Mouse (Mus musculus) embryonic facial prominence, embryonic 14.5 days (tissue): ENCODE results near the gene Polr2l. TPM values are rescaled to one million over a fixed set of nuclear protein-coding genes. Genes with fewer than 3 reads are reported as not detected.

ENCODE experiments used
- ATAC-seq: fragments of 200-750 bp; cut with Nextera tagmentation; 2 replicates; pipeline ENCODE4 v1.8.0; 2017; ENCODE audit warnings: low read depth, moderate number of reproducible peaks, moderate TSS enrichment
- DNase-seq: peaks from one replicate; pipeline ENCODE4 v3.0.0-alpha.2; 2015; ENCODE audit warnings: low spot score
- H3K27ac ChIP-seq: fragments of 300-500 bp; sonication (generic); replicated peaks from 2 replicates; pipeline ENCODE4 v1.5.1; 2014; ENCODE audit warnings: low read depth, mild to moderate bottlenecking, low read length, moderate library complexity
- H3K27me3 ChIP-seq: fragments of 300-500 bp; sonication (generic); replicated peaks from 2 replicates; pipeline ENCODE4 v1.6.1; 2014; ENCODE audit warnings: low read length; ENCODE audit not compliant: control insufficient read depth, insufficient read depth
- H3K36me3 ChIP-seq: fragments of 300-500 bp; sonication (generic); 2 replicates; pipeline ENCODE4 v1.6.1; 2014; ENCODE audit warnings: low read length, mixed read lengths; ENCODE audit not compliant: control insufficient read depth, insufficient read depth
- H3K4me1 ChIP-seq: fragments of 300-500 bp; sonication (generic); 2 replicates; pipeline ENCODE4 v1.6.1; 2014; ENCODE audit warnings: antibody characterized with exemption, low read length; ENCODE audit not compliant: control insufficient read depth, insufficient read depth
- H3K4me2 ChIP-seq: fragments of 300-500 bp; sonication (generic); 2 replicates; pipeline ENCODE4 v1.6.1; 2014; ENCODE audit warnings: low read depth, mild to moderate bottlenecking, low read length, moderate library complexity, mixed read lengths
- H3K4me3 ChIP-seq: fragments of 300-500 bp; sonication (generic); 2 replicates; pipeline ENCODE4 v1.5.1; 2014; ENCODE audit warnings: low read depth, mild to moderate bottlenecking, low read length
- H3K9ac ChIP-seq: fragments of 300-500 bp; sonication (generic); 2 replicates; pipeline ENCODE4 v1.6.1; 2014; ENCODE audit warnings: low read depth, mild to moderate bottlenecking, low read length, moderate library complexity, mixed read lengths
- H3K9me3 ChIP-seq: fragments of 300-500 bp; sonication (generic); 2 replicates; pipeline ENCODE4 v1.6.1; 2016; ENCODE audit warnings: low read length; ENCODE audit not compliant: control insufficient read depth
- WGBS: fragments of 180-500 bp; shearing (Covaris S2); extraction: QIAGEN DNeasy Blood & Tissue Kit; methylation state at CpG from one replicate; pipeline ENCODE4 v1.1.7; 2014; 5-methylcytosine and 5-hydroxymethylcytosine counted together
- polyA plus RNA-seq: library from polyadenylated mRNA; unstranded; fragments of >200 nt; fragmentation: Nextera tagmentation; extraction: Ambion mirVana; gene quantifications from 2 replicates; pipeline ENCODE4 v1.2.1, GENCODE M21; 2014

Gene Polr2l
- polyA plus RNA-seq, 1 experiment from 2014 or later, result 65.2 TPM

DNA sequence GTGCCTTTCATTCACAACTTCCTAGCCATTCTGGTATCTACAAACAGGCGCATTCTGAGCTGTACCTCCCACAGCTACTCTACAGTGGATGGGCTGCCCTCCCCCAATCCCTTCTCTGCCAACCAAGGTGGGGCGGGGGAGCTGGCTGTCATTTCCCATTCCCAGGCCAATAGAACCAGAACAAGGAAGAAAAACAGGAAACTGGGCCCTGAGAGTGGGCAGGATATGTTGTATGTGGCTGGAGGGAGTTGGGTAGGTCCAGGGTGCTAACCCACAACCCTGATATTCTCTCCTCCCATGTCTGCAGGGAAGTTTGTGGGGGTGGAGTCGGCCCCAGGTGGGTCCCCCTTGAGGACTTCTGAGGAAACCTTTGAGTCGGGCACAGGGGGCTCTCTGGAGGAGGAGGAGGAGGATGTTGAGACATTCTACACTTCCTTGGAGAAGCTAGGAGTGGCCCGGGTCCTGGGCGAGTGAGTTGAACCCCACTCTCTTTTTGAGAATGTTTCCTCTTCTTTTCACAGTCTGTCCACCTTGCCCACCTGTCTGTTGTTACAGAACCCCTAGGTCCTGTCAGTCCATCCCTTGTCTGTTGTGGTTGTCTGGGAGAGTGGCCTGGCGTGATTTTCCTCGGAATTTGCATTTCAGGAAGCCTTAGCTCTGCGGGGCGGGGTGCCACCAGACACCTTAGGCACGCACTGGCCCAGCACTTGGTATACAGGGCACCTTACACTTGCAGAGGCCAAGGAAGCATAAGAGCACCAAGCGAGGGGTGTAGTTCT is 10.9 kb downstream of the Polr2l start:
- Histone ChIP-seq H3K9me3 (no peaks in the 10 kb centered on the region), H3K36me3 (no peaks in the 10 kb centered on the region), H3K4me3 (peak overlapping the region; percentile 25), H3K4me1 (peaks cover 40% of the 10 kb centered on the region), H3K27me3 (peaks cover 69% of the 10 kb centered on the region), H3K4me2 (peak overlapping the region; percentile 51), H3K9ac (peak overlapping the region; percentile 27; the same call in 1 of the 2 replicates), H3K27ac (no peak overlapping the region)
- WGBS, result 26% methylated on average over 12 of the region's 12 CpGs
- ATAC-seq, result no peak
- no peak for DNase-seq

DNA sequence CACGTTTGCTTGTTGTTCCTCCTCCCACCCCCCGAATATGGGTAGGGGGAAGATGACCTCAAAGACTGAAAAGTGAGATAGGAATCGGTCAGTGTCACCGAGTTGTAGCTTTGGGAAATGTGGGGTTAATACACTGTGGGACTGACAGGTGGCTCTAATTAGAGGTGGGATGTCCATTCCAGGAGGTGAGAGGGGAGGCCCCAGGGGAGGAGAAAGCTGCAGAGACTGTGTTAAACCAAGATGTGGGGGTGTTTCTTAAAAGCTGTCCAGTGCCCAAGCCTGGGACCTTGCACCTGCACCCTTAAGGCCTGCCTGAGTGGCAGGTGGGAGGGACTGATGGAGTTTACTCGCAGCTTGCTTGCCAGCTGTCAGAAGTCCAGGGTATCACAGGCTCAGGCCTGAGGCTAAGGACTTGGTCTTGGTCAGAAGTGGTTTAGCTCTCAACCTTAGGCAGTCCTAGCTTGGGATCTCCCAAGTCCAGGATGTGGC is 12.6 kb downstream of the Polr2l start:
- 4% methylated on average over 5 of the region's 5 CpGs for WGBS
- Histone ChIP-seq H3K36me3 (no peaks in the 10 kb centered on the region), H3K4me3 (peak overlapping the region; percentile 38), H3K27ac (no peak overlapping the region), H3K9me3 (no peaks in the 10 kb centered on the region), H3K27me3 (peaks cover 69% of the 10 kb centered on the region), H3K4me1 (peaks cover 31% of the 10 kb centered on the region), H3K9ac (peak overlapping the region; percentile 54; the same call in 1 of the 2 replicates), H3K4me2 (peak overlapping the region; percentile 70)
- ATAC-seq (no peak), DNase-seq (no peak)

DNA sequence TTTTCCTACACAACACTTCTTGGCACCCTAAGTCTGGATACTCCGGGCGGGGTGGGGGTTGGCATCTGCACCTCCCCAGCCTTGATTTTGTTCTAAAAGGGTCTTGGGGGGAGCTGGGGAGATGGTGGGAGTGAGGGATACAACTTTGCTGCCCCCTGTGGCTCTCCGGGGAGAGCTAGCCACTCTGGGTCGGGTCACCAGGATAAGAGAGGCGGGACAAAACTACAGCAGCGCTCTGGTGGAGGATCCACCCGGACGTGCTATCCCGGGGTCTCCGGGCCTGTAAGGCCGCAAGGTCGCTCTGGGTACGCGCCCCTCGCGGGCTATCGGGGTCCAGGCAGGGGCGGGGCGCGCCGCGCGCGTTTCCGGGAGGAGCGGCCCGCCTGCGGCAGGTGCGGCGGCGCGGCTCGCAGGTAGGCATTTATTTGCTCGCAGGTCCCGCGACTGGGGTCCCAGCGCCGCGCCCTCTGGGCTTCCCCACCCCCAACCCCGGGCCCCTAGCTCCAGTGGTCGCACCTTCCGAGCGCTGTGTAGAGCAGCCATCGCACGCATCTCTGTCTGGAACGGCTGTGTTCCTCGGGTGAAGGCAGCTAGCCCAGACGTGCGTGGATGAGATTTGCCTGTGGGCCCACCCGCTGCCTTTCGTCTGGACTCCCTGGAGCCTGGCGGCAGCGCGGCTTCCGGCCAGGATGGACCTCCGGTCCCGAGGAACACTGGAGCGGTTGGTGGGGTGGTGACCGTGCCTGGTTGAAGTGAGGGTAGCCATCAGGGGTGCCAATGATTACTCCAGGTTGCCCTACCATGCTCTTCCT is 13.2 kb downstream of the Polr2l start:
- no peak for ATAC-seq
- Histone ChIP-seq H3K27me3 (peaks cover 69% of the 10 kb centered on the region), H3K4me1 (peaks cover 26% of the 10 kb centered on the region), H3K9ac (peak overlapping the region; percentile 54), H3K36me3 (no peaks in the 10 kb centered on the region), H3K27ac (no peak overlapping the region), H3K9me3 (no peaks in the 10 kb centered on the region), H3K4me3 (peak overlapping the region; percentile 38), H3K4me2 (peak overlapping the region; percentile 70)
- 4% methylated on average over 27 of the region's 59 CpGs for WGBS
- no peak for DNase-seq

DNA sequence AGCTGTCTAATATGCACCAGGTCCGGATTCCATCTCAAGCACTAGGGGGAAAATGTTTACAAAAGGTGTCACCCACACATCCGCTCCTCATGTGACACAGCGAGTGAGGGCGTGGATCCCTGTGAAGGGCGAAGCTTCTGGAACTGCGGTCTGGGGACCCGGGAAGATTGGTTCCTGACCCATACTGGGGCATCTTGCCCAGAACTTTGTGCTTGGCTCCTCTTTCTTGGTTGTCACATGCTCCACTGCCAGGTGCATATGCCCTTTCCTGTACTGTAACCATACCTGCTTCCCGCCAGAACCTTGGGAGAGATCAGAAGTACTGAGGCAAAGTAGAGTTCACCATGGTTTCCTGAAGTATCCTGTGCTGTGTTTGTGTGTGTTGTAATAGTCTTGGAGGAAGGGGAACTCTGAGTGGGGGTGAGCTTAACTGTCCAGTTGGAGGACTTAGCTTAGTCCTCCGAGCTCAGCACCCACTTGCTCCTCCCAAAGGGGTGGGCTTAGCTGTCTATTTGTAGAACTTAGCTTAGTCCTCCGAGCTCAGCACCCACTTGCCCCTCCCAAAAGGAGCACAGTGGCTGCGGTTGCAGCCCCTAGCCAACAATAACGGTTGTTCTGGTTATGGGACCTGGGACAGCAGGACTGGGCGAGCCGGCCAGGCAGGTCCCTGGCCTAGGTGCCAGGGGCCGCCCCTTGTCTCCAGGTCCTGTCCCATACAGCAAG is 14.4 kb downstream of the Polr2l start, which contains the start of gene Cracr2b:
Gene Cracr2b, plus strand, starts transcription at position 704 of the 723 bp plus-strand sequence.
- H3K36me3 ChIP-seq, result no peaks in the 10 kb centered on the region
- DNase-seq (no peak), ATAC-seq (no peak)
- H3K4me2 ChIP-seq, result peak within 1 kb of the TSS; percentile 70
- peak within 1 kb of the TSS; percentile 54 for H3K9ac ChIP-seq
- H3K27me3 ChIP-seq, result peaks cover 63% of the 10 kb centered on the region
- WGBS, result 73% methylated on average over 15 of the region's 15 CpGs
- peak within 1 kb of the TSS; percentile 38 for H3K4me3 ChIP-seq
- no peak within 1 kb of the TSS for H3K27ac ChIP-seq
- H3K9me3 ChIP-seq, result no peaks in the 10 kb centered on the region
- H3K4me1 ChIP-seq, result peaks cover 21% of the 10 kb centered on the region

DNA sequence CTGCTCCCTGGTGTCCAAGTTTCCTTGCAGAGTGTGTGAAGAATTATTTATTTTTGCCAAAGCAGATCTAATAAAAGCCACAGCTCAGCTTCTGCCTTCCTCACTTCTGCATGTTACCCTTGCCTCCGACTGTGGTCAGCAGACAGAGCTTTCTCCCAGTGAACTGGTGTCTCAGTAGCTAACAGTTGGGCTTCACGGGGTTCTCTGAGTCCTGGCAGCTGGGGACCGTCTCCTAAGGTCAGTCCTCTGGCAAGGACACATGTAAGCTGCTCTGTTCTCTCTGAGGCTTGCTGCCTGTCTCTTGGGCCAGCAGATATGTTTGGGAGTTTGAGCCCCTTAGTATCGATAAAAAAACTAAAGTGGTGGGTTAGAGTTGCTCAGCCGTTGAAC is 14.9 kb downstream of the Polr2l start:
- Histone ChIP-seq H3K4me3 (no peak overlapping the region), H3K4me1 (peaks cover 16% of the 10 kb centered on the region), H3K4me2 (no peak overlapping the region), H3K27ac (no peak overlapping the region), H3K27me3 (peaks cover 57% of the 10 kb centered on the region), H3K36me3 (no peaks in the 10 kb centered on the region), H3K9ac (no peak overlapping the region), H3K9me3 (no peaks in the 10 kb centered on the region)
- ATAC-seq (no peak), DNase-seq (no peak)
- WGBS, result 64% methylated on average over 5 of the region's 5 CpGs

DNA sequence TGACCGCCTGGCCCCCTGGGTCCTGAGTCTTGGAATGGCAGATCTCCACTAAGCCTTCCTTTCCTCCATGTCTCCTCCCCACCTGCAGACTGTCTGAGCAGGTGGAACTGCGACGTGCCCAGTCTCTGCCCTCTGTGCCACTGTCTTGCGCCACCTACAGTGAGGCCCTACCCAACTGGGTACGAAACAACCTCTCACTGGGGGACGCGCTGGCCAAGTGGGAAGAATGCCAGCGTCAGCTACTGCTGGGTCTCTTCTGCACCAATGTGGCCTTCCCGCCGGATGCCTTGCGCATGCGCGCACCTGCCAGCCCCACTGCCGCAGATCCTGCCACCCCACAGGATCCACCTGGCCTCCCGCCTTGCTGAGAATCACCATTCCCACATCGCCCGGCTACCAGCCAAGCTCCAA is 15.6 kb downstream of the Polr2l start:
- WGBS, result 88% methylated on average over 17 of the region's 17 CpGs
- H3K9ac ChIP-seq, result no peak overlapping the region
- H3K27ac ChIP-seq, result no peak overlapping the region
- no peak for ATAC-seq
- no peak for DNase-seq
- H3K4me2 ChIP-seq, result no peak overlapping the region
- H3K4me3 ChIP-seq, result no peak overlapping the region
- H3K4me1 ChIP-seq, result peaks cover 9% of the 10 kb centered on the region; the same call in 1 of the 2 replicates
- no peaks in the 10 kb centered on the region for H3K9me3 ChIP-seq
- H3K27me3 ChIP-seq, result peaks cover 50% of the 10 kb centered on the region
- H3K36me3 ChIP-seq, result no peaks in the 10 kb centered on the region

DNA sequence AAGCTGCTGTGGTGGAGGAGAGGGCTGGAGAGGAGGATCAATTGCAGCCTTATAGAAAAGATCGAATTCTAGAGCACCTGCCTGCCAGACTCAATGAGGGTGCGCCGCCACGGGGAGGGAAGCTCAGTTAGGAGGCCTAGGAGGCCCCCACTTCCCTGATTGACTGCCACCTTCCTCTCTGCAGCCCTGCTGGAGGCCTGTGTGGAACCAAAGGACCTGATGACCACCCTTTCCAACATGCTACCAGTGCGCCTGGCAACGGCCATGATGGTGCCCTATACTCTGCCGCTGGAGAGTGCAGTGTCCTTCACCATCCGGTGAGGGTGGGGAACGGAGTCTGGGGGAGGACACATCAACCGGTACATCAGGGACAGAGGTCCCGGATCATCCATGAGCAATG is 16.3 kb downstream of the Polr2l start:
- no peak overlapping the region for H3K9ac ChIP-seq
- no peak overlapping the region for H3K27ac ChIP-seq
- ATAC-seq (no peak), DNase-seq (no peak)
- no peak overlapping the region for H3K4me3 ChIP-seq
- no peaks in the 10 kb centered on the region for H3K9me3 ChIP-seq
- H3K27me3 ChIP-seq, result peaks cover 44% of the 10 kb centered on the region
- 0 out of 2 replicates have a peak, but pooled peaks cover 8% of the 10 kb centered on the region for H3K4me1 ChIP-seq
- H3K36me3 ChIP-seq, result no peaks in the 10 kb centered on the region
- 89% methylated on average over 11 of the region's 11 CpGs for WGBS
- H3K4me2 ChIP-seq, result no peak overlapping the region

DNA sequence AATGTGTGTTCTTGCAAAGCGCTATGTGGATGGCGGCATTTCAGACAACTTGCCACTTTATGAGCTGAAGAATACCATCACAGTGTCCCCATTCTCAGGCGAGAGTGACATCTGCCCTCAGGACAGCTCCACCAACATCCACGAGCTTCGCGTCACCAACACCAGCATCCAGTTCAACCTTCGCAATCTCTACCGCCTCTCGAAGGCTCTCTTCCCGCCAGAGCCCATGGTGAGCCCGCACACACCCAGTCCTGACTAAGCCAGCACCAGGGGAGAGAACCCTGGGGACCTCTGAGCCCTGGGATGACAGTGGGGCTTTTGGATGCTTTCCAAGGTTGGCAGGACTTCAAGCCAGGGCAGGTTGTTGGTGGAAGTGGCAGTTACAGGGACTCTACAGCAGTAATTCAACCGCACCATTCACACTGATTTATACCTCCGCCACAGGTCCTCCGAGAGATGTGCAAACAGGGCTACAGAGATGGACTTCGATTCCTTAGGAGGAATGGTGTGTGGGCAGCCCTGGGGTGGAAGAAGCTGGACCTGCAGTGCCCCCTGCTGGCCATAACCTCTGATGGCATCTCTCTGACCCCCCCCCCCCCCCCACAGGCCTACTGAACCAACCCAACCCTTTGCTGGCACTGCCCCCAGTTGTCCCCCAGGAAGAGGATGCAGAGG is 16.8 kb downstream of the Polr2l start:
- H3K9ac ChIP-seq, result no peak overlapping the region
- H3K36me3 ChIP-seq, result no peaks in the 10 kb centered on the region
- no peak overlapping the region for H3K27ac ChIP-seq
- no peak for DNase-seq
- peaks cover 38% of the 10 kb centered on the region for H3K27me3 ChIP-seq
- no peak for ATAC-seq
- H3K4me1 ChIP-seq, result 0 out of 2 replicates have a peak, but pooled peaks cover 8% of the 10 kb centered on the region
- no peak overlapping the region for H3K4me3 ChIP-seq
- no peaks in the 10 kb centered on the region for H3K9me3 ChIP-seq
- WGBS, result 77% methylated on average over 15 of the region's 15 CpGs
- H3K4me2 ChIP-seq, result no peak overlapping the region
